Mouse (Mus musculus): ENCODE measurements around the gene Rad51.

The Rad51 gene

DNA sequence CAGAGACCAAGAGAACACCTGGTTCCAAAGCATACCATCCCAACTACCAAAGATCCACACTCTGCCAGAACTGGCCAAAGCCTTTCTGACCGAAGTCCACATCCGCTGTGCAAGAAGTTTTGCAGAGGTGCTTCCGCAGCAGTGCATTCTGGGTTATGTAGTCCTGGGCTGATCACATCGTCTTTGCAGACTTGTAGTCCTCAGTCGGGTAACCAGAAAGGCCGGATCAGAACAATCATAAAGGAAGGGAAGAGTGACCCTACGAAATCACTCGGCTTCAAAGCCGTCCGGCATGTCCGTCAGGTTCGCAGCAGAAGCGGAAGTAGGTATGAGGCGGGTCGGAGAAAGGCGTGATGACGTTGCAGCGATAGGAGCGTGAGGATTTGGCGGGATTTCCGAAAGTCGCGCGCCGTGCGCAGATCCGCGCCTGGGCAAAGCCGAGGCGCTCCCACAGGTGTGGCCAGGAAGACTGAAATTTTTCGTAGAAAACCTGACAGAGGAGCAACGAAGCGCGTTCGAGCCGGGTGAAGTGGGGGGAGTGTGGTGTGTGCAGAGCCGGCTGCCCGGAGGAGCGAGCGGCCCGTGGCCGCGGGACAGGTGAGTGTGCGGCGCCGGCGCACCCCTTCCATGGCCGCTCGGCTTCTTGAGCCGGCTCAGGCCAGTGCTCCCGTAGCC is at the start of gene Rad51:
TSS of gene Rad51 (plus strand) at position 356 of the 675 bp plus-strand sequence.
- peak; percentile 83 to 94 for DNase-seq (ENCODE audit: low spot score in 2 of 2)

- no peak for DNase-seq (ENCODE audit: low spot score in 2 of 2)
These were observed 40.2 kb upstream of the Rad51 start for GRCm38 (mm10) chr2:119072397-119072796.

DNA sequence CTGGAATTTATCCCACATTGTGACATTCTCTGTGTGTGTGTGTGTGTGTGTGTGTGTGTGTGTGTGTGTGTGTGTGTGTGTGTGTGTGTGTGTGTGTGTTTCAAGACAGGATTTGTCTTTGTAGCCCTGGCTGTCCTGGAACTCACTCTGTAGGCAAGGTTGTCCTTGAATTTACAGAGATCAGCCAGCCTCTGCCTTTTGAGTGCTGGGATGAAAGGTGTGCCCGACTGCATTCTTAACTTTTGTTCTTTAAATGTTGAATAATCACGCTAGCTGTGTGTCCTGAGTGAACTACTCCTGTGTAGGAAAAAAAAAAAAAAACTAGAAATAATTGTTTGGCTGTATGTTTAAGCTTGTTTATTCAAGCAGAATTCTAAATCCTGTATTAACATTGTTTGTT is 26.4 kb upstream of the Rad51 start:
- no peak for DNase-seq (ENCODE audit: low spot score in 2 of 2)

DNA sequence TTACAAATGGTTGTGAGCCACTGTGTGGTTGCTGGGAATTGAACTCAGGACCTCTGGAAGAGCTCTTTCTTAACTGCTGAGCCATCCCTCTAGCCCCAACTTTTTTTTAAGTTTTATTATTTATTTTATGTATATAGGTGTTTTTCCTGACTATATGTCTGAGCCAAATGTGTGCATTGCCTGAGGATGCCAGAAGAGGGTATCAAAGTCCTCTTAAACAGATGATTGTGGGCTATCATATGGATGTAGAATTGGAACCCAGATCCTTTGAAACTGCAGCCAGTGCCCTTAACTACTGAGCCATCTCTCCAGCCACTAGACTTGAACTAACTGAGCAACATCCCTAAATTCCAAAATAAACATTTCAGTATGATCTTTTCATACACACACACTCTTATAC is 11.0 kb upstream of the Rad51 start:
- no peak for DNase-seq (ENCODE audit: low spot score in 2 of 2)

DNA sequence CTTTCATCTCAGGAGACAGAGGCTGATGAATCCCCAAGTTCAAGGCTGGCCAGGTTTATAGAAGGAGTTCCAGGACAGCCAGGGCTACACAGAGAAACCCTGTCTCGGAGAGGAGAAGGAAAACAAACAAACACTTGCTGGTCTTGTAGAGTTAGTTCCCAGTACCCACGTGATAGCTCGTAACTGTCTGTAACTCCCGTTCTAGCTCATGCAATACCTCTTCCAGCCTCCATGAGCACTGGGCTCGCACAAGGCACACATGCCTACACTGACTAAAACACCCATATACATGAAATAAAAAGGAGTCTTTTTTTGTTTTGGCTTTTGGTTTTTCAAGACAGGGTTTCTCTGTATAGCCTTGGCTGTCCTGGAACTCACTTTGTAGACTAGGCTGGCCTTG is 6.0 kb upstream of the Rad51 start:
- DNase-seq (ENCODE audit: low spot score in 2 of 2), result no peak

DNA sequence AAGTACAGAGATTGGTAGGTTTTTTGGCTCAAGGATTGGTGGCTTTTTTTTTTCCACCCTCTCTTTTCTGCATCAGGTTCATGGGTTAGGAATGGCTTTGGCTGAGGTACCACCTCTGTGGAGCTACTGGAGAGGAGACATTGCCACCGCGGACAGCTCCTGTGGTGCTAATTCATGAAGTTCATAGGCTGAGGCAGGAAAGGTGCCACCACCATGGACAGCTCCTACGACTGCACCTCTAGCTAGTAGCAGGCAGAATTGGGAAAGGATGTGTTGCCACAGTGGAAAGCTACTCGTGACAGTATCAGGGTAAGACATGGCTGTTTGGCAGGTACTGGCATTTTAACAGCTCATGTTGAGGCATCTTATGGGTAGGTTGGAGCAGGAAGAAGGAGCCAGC is 4.0 kb upstream of the Rad51 start:
- DNase-seq (ENCODE audit: low spot score in 2 of 2), result no peak

GRCm38 (mm10) chr2:119111060-119111459 is 1.5 kb upstream of the Rad51 start:
- no peak for DNase-seq (ENCODE audit: low spot score in 2 of 2)

GRCm38 (mm10) chr2:119113121-119113925 is 730 bp downstream of the Rad51 start:
- DNase-seq (ENCODE audit: low spot score in 2 of 2), result no peak

GRCm38 (mm10) chr2:119136346-119136898 is 23.8 kb downstream of the Rad51 start:
- no peak for DNase-seq (ENCODE audit: low spot score in 2 of 2)

DNA sequence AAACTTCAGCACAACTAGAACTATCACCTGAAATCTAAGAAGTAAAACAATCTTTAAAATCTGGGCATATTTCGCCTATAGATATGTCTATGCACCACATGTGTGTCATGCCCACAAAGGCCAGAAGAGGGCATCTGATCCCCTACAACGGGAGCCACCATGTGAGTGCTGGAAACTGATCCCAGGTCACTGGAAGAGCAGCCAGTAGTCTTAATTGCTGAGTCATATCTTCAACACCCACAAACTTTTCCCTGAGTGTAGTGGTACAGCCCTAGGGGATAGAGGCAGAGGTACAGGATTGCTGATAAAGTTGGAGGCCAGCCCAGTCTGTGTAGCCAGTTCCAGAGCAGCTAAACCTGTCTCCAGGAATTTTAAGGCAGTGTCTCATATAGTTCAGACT is 32.6 kb downstream of the Rad51 start:
- no peak for DNase-seq (ENCODE audit: low spot score in 2 of 2)

GRCm38 (mm10) chr2:119146435-119146834 is 33.8 kb downstream of the Rad51 start:
- no peak for DNase-seq (ENCODE audit: low spot score in 2 of 2)

DNA sequence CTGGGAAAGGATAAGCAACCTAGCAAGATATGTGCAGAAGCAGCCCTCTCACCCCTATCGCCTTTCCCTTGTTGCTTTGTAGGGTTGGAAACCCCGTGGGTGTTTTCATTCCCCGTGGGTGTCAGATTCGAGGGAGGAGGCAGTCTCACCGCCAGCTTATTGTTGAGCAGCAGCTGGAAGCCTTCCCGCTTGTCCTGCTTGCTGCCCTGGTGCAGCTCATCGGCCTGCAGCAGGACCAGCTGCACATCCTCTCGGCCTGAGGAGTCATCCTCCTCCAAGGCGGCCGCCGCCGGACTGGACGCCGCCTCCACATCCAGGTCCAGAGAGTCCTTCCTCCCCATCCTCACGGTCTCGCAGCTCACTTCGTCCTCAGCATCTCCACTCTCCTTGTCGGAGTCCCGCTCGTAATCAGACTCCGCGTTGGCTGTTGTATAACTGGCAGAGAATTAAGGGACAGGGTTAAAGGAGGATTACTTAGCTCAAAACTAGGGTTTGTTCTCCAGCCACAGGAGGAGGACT is 34.6 kb downstream of the Rad51 start:
- no peak for DNase-seq (ENCODE audit: low spot score in 2 of 2)

DNA sequence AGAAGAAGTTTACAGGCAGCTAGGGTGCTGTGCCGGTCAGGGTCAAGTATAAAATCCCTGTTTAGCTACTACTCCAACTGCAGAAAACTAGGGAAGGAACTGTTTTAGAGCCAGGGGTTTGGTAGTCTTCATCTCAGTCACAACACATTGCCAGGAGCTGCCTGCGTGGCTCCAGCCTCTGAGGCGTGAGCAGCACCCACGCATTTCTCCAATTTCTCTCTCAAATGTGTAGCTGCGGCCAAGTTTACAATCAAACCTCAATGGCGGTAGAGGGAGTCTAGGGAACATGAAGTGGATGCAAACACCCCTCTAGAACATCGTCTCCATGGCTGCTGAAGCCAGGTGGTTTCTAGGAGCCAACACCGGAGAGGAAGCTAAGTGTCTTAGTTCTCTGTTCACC is 35.2 kb downstream of the Rad51 start:
- peak; percentile 42 to 43 for DNase-seq (ENCODE audit: low spot score in 2 of 2)

- no peak for DNase-seq (ENCODE audit: low spot score in 2 of 2)
These were observed 39.7 kb downstream of the Rad51 start for GRCm38 (mm10) chr2:119152255-119152654.

- DNase-seq (ENCODE audit: low spot score in 2 of 2), result no peak
These were observed 42.1 kb downstream of the Rad51 start for GRCm38 (mm10) chr2:119154683-119155082.

DNA sequence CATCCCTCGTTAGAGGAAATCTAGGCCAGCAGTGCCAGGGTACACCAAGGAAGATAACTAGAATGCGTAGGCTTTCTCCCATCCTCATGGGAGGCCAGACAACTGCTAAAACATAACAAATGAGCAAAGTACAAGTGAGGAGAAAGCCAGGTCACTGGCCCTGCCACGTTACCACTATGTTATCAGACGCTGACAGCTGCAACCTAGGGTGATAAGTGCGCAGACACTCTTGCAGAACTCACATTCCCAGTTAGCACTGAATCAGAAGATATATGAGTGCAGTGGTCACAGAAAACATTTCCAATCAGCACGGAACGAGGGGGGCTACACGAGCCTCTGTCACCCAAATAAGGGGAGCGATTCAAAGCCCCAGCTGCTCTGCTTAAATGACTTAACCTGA is 42.8 kb downstream of the Rad51 start:
- no peak for DNase-seq (ENCODE audit: low spot score in 2 of 2)

GRCm38 (mm10) chr2:119156081-119156680 is 43.6 kb downstream of the Rad51 start:
- DNase-seq (ENCODE audit: low spot score in 2 of 2), result peak in 1 of 2 experiments; percentile 19

GRCm38 (mm10) chr2:119156681-119157572 is 44.3 kb downstream of the Rad51 start, which contains the start of gene Rmdn3:
TSS of gene Rmdn3 (minus strand) at chr2:119157034.
- DNase-seq (ENCODE audit: low spot score in 2 of 2), result peak; percentile 98 to 99

DNA sequence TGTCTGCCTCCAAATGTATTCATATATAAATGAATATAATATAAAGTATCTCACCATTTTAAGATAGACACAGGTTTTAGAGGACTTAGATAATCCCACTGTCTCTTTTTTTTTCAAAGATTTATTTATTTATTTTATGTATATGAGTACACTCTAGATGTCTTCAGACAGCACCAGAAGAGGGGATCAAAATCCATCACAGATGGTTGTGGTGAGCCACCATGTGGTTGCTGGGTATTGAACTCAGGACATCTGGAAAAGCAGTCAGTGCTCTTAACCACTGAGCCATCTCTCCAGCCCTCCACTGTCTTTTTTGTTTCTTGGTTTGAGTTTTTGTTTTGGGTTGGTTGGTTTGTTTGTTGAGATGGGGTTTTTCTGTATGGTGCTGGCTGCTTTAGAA is 45.2 kb downstream of the Rad51 start:
- no peak for DNase-seq (ENCODE audit: low spot score in 2 of 2)

DNA sequence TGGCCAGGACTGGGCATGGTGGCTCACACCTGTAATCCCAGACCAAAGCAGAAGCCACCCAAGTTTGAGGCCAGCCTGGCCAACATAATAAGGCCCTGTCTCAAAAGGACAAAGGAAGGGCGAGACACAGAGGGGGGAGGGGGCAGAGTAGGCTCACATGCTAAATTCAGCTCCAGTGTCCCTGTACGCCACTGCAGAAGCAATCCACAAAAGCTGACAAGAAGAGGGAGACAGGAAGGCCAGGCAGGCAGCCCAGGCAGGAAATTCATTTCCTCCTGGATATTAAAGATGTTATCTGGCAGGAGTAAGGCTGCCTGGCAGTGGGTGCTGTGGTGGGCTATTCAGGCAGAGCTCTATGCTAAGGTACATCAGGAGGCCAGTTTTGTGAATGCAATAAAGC is 48.7 kb downstream of the Rad51 start:
- DNase-seq (ENCODE audit: low spot score in 2 of 2), result no peak

DNA sequence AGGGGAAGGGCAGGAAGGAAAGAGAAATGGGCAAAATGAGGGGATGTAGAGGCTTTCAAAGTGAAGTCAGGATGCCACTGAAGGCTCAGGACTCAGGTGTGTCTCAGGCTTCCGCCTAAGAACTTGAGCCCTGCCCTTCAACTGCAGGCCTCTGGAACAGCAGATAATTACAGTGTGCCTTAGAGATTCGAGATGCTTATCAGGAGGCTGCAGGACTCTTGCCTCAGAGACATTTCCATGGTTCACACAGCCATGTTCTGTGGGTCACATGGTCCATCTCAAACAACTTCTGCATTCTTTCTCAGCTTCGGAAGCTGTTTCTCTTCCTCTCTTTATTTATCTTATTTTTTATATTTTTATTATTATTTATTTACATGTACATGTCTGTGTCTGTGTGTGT is 50.5 kb downstream of the Rad51 start:
- no peak for DNase-seq (ENCODE audit: low spot score in 2 of 2)

Data from right cerebral cortex, adult 2 months (tissue).